Mouse (Mus musculus): ENCODE measurements around the gene Mfsd4b4. TPM values are rescaled to one million over a fixed set of nuclear protein-coding genes. Genes with fewer than 3 reads are reported as not detected.

Mfsd4b4 gene
- 0.26 and 0.47 TPM in 2 replicates for polyA plus RNA-seq (2012; rRNA removed; ENCODE audit: low replicate concordance)

GRCm38 (mm10) chr10:39898874-39899371 is at the start of gene Mfsd4b4:
Gene Mfsd4b4 (minus strand): TSS chr10:39899238.

GRCm38 (mm10) chr10:39926616-39927139 is 27.6 kb upstream of the Mfsd4b4 start, which contains the start of gene Mfsd4b2:
Gene Mfsd4b2 (minus strand): TSS chr10:39926923.

Other genes starting within 250 kb of the Mfsd4b4 start
- gene Rev3l, start 167.1 kb downstream of the Mfsd4b4 start, polyA plus RNA-seq (2012; rRNA removed; ENCODE audit: low replicate concordance) = 0.82 and 3.1 TPM in 2 replicates
- gene Mfsd4b2, start 27.7 kb upstream of the Mfsd4b4 start, polyA plus RNA-seq (2012; rRNA removed; ENCODE audit: low replicate concordance) = 17.7 and 35.8 TPM in 2 replicates
- gene Mfsd4b3, start 60.9 kb upstream of the Mfsd4b4 start, polyA plus RNA-seq (2012; rRNA removed; ENCODE audit: low replicate concordance) = 7.2 and 20.2 TPM in 2 replicates
- 1.5 and 1.6 TPM in 2 replicates for gene Mfsd4b5, start 87.4 kb upstream of the Mfsd4b4 start, polyA plus RNA-seq (2012; rRNA removed; ENCODE audit: low replicate concordance)
- gene Mfsd4b1, start 126.0 kb upstream of the Mfsd4b4 start, polyA plus RNA-seq (2012; rRNA removed; ENCODE audit: low replicate concordance) = 0.09 TPM in 1 of 2 replicates, not detected in the other
- gene Slc16a10, start 243.0 kb upstream of the Mfsd4b4 start, polyA plus RNA-seq (2012; rRNA removed; ENCODE audit: low replicate concordance) = 21.3 and 124 TPM in 2 replicates